Mouse (Mus musculus) thymus, adult 18-20 months (tissue): ENCODE data around the gene Selenok.
A peak's percentile ranks its signal among the peaks of the same experiment; 100 is the strongest.

ENCODE experiments used
- DNase-seq, 2 experiments: peaks; one replicate each; pipeline ENCODE4 v3.0.0; 2022; ENCODE audit warnings: mixed read lengths in 2 of 2

The Selenok gene

DNA sequence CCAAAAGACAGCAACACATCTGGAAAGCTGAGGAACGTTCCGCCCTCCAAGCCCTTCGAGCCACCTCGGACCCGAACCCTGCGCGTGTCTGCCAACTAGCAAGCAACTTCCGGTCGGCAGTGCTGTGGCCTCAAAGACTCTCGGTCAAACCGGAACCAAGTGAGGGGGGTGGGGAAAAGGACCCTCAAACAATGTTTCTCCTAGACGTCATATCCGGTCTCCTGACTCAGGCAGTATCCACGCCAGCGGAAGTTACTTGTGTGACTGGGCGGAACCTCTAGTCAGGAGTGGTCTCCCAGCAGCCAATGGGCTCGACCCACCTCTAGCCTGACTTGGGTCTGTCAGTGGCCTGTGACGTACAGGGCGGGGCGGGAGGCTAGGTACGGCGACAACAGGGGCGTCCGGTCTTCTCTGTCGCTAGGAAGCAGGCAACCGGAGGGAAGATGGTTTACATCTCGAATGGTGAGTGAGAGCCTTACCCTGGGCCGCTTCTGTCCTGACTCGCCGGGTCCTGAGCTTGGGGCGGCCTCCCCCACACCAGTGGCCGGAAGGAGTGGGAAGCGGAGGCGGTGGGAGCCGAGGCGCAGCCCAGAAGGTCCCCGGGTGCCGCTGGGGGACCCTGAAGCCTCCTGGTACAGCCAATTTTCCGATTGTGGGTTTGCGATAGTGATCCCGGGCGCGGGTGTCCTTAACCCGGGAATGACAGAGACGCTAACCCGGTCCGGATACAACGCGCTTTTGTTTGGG, at the start of gene Selenok:
Selenok (plus strand) TSS at position 234 of the 747 bp plus-strand sequence.
- DNase-seq = peak; percentile 92 to 97

GRCm38 (mm10) chr14:29928966-29929365, 39.1 kb upstream of the Selenok start:
- DNase-seq = no peak

DNA sequence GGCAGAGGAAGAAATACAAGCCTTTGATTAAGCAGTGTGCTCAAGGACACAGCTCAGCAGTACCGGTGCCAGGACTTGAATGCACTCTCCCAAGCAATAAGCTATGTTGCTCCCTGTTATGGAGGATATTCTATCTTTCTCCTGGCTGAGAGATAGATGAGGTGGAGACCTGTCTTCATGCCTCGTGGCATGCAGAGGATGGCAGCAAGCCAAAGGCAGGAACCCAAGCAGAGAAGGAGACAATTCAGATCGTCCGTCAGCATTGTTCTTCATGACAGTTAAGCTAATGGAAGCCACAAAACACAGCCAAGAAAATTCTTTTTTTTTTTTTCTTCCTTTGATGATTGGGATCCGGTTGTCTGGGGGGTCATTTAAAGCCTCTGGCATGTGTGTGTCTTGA, 32.6 kb upstream of the Selenok start:
- DNase-seq = no peak

DNA sequence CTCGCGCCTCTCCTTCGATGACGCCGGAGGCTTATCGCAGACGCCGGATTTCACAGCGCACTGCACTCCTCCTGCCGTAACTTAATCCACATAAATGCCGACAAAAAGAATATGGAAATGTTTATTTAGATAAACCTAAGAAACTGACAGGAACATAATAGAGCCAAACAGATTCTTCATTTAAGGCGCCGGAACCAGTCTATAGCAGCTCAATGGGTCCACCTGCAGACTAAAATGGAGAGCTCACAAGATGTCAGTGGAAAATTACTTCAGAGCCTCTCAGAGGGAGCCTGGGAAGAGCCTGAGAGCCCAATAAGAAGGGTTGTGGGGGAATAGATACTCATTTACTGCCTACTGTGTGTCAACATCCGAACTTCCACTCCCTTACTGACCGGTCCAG, 30.6 kb upstream of the Selenok start:
- DNase-seq = no peak

- DNase-seq = no peak
These were observed 28.4 kb upstream of the Selenok start for GRCm38 (mm10) chr14:29939600-29940312.

DNA sequence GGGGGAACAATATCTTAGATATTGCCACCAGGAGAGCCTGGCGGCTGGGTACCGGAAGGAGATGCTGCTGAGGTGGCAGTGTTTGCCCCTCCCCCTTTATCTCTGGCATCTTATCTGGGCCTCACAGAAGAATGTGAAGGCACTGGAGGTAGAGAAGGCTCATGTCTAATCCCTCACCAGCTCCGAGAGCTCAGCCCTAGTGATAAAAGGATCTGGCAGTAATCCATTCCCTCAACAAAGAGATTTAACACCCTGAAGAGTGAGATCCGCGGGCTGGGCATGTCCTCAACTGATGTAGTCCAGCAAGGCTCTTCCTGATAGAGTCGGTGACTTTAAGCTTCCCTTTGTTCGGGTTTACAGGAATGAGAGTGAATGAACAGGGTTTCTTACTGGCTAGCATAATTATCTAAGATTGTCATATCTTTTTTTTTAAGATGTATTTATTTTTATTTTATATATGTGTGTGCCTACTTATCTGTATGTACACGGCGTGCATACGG, 27.7 kb upstream of the Selenok start:
- DNase-seq = no peak

DNA sequence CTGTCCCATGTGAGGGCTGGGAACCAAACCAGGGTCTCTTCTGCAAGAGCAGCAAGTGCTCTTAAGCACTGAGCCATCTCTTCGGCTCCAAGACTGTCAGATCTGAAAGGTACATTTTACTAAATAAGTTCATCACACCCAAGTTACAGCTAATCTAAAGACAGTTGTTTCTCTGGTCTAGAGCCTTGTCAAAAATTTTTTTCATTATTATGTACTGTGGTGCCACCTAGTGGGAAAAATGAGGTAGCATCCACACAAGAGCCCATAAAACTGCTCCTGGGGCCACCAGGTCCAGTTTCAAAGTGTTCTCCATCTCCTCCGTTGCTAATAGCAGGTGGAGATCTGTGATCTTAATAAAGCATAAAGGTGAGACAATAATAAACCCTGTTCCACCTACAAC, 27.2 kb upstream of the Selenok start:
- DNase-seq = no peak

DNA sequence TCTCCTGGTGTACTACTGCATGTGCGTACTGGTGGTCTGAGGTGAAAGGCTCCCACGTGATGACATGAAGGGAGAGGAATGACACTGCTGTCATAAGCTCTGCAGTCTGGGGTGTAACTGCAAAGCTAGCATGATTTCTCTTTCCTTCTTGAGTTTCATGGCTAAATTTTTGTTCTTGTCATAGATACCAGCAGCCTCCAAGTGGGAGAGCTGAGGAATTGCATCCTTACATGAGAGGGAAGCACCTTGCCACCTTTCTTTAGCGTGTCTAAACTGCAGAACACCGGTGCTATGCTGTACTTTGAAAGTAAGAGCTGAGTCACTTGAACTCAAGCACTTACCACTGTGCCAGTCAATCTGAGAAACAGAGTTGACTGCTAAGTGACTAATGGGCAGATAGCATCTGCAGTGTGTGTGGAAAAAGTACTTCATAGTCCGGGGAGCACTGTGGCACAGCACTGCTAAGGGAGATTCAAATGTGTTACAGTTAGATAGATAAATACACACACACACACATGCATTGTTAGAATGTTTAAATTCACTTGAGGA, 21.3 kb upstream of the Selenok start:
- DNase-seq = no peak

DNA sequence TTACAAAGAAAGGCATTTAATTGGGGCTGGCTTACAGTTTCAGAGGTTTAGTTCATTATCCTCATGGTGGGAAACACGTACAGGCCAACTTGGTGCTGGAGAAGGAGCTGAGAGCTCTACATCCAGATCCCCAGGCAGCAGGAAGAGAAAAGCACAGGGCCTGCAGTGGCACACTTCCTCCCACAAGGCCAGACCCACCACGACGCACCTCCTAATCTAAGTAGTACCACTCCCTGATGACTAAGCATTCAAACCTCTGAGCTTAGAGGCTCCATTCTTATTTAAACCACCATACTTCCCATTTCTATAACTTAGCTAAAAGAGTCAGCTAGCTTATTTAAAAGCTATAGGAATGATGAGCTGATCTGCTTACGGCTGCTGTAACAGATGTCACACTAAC, 17.3 kb upstream of the Selenok start:
- no peak for DNase-seq

GRCm38 (mm10) chr14:29957393-29957792, 10.7 kb upstream of the Selenok start:
- no peak for DNase-seq

GRCm38 (mm10) chr14:29967611-29968010, 497 bp upstream of the Selenok start:
- DNase-seq = no peak

DNA sequence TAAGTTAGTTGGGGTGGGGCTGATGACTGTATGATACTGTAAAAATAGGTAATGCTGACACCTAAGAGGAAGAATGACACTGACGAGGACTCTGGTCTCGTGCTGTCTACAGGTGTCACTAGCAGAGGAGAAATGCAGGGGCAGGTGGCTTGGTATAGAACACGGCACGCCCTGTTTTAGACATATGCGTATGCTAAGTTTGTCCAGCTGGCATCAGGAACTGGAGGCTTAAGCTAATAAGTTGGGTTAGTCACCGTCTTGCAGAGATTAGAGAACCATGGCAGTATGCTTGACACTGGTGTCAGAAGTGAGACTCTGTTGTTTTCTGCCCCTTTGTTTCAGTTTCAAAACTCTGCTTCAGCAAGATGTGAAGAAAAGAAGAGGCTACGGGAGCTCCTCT, 3.3 kb downstream of the Selenok start:
- DNase-seq = no peak

DNA sequence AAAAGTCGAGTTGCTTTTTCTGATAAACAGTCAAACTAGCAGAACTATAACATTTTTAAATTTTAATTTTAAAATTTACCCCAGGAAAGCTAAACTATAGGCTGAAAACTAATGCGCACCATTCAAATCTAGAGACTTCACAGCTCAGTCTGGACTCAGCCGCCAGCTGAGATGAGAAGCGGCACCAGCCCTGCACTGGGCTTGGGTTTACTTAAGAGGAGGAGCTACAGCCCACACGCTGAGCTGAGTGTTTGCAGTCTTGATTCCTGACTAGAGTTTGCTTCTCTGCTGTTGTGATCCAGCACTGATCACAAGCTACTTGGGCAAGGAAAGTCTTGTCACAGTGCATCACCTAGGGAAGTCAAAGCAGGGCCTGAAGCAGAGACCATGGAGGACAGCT, 3.9 kb downstream of the Selenok start:
- DNase-seq = no peak

DNA sequence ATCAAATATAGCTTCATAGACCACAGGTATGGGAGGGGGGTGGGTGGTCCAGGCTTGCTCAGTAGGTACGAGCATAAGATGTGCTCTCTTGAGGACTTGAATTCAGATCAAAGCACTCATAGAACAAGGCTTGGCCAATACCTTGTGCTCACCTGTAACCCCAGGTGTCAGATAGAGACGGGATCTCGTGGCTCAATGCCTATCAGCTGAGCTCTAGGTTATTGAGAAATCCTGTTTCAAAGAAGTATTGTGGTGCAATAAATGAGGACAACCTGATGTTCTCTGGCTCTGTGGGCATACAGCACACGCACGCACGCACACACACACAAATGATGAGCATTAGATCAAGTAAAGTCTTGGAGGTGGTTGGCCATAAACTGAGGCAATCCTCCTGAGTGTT, 8.8 kb downstream of the Selenok start:
- no peak for DNase-seq

DNA sequence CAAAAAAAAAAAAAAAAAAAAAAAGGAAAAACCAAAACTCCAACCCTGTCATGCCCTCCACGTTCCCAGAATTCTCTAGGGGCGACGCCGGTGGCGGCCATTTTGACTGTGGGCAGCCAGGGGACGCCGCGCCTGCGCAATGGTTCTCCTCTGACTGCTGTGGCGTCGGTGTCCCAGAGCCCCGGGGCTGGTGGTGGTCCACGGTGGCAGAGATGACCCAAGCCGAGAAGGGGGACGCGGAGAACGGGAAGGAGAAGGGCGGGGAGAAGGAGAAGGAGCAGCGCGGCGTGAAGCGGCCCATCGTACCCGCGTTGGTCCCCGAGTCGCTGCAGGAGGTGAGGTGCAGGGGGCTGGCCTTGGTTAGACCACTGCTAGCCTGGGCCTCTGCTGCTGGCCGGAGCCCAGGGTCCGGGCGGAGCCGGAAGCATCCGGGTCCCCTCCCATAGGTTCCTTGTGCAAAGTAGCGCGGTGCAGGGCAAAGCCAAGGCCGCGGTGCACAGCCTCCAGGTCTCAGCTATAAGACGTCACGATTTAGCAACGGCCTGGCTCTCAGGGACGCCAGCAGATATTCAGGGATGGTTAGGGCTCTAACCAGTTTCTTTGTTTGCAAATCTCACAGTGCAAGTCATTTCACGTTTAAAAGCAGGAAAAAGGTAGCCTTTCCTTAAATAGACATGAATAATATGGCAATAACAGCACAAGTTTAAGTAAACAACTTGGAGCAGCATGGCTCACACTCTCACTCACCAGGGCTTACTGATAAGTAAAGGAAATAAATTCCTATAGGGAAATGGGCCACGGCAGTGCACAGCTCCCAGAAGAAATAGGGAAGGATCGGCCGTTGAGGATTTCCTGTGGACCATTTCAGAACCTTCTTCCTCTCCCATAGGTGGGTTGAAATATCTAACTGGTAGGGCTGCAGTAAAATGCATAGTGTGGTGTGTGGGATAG, 10.4 kb downstream of the Selenok start, which contains the start of gene Actr8:
Actr8 (plus strand) TSS at position 84 of the 951 bp plus-strand sequence.
- peak; percentile 84 for DNase-seq

- DNase-seq = no peak
These were observed 12.5 kb downstream of the Selenok start for GRCm38 (mm10) chr14:29980447-29981205.

DNA sequence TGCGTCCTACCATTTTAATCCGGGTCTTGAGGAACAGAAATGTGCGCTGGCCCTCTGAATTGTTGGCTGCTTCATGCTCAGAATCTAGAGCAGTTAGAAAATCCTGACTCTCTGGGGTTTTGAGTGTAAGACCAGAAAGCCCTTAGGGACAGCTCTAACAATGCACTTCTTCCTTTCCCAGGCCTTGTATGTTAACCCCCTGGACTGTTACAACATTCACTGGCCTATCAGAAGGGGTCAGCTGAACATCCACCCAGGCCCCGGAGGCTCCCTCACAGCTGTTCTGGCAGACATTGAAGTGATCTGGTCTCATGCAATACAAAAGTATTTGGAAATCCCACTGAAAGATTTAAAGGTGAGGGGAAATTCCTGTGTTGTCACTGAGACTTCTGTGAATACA, 18.0 kb downstream of the Selenok start:
- no peak for DNase-seq

GRCm38 (mm10) chr14:29987276-29987675, 19.2 kb downstream of the Selenok start:
- DNase-seq = no peak

GRCm38 (mm10) chr14:29987739-29988138, 19.6 kb downstream of the Selenok start:
- DNase-seq = no peak

DNA sequence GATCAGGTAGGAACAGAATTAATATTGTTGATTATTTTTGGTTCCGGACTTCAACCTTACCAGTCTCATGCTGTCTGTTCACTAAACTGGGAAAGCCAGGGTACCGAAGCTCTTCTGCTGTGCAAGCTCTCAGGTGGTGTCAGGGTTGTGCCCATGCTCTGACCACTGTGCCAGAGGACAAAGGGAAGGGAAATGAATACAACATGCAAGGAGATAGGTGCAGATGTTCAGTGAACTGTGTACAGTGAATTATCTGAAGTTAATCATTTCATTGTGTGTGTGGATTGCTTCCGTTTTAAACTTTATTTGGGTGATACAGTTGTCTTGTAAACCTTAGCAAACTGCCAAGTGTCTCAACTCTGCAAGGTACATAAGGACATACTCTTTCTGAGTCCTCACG, 20.2 kb downstream of the Selenok start:
- no peak for DNase-seq

DNA sequence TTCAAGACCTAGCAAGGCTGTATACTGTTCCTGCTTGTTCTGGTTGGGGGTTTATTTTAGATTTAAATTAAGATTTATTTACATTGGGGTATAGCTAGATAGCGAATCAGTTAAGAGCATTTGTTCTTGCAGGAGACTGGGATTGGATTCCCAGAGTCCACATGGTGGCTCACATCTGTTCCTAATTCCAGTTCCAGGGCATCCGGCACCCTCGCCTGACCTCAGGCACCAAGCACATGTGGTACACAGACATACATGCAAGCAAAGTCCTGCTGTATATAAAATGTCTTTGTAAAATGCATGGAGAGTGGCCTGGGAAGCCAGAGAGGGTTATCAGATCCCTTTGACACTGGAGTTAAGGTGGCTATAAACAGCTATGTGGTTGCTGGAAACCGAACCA, 26.9 kb downstream of the Selenok start:
- DNase-seq = no peak
